Mouse (Mus musculus): ENCODE measurements around the gene Camta1.

- TF ChIP-seq CTCF (IDR thresholded peaks at IDR 0.05; ENCODE audit: borderline replicate concordance, control insufficient read depth, extremely low read depth, insufficient read depth, low read length, poor library complexity) (no peak), POLR2A (IDR thresholded peaks at IDR 0.05; ENCODE audit: control insufficient read depth, extremely low read depth, insufficient read depth, low read length, poor library complexity) (no peak)
Measured at GRCm38 (mm10) chr4:151603586-151603985, 258.1 kb downstream of the Camta1 start.
